Mouse (Mus musculus) kidney, postnatal 0 days (tissue): ENCODE results near the gene Ntm. TPM values are rescaled to one million over a fixed set of nuclear protein-coding genes. Genes with fewer than 3 reads are reported as not detected.

ENCODE experiments used
- ATAC-seq: fragments of 200-750 bp; cut with Nextera tagmentation; replicated peaks from 2 replicates; pipeline ENCODE4 v1.8.0; 2017; ENCODE audit warnings: low read depth, moderate number of reproducible peaks, moderate TSS enrichment, moderate library complexity; ENCODE audit not compliant: low FRiP score
- DNase-seq: peaks from one replicate; pipeline ENCODE4 v3.0.0-alpha.2; 2016; ENCODE audit warnings: low spot score
- H3K27ac ChIP-seq: fragments of 300-500 bp; sonication (generic); 2 replicates; pipeline ENCODE4 v1.5.1; 2014; ENCODE audit warnings: mild to moderate bottlenecking
- H3K27me3 ChIP-seq: fragments of 300-500 bp; sonication (generic); 2 replicates; pipeline ENCODE4 v1.6.1; 2014; ENCODE audit warnings: low read length, mixed read lengths; ENCODE audit not compliant: insufficient read depth
- H3K36me3 ChIP-seq: fragments of 300-500 bp; sonication (generic); 2 replicates; pipeline ENCODE4 v1.6.1; 2014; ENCODE audit warnings: low read length, mixed read lengths; ENCODE audit not compliant: insufficient read depth
- H3K4me1 ChIP-seq: fragments of 300-500 bp; sonication (generic); replicated peaks from 2 replicates; pipeline ENCODE4 v1.6.1; 2014; ENCODE audit warnings: antibody characterized with exemption, low read length, mixed read lengths; ENCODE audit not compliant: insufficient read depth
- H3K4me2 ChIP-seq: fragments of 300-500 bp; sonication (generic); 2 replicates; pipeline ENCODE4 v1.6.1; 2014; ENCODE audit warnings: mild to moderate bottlenecking, low read length, moderate library complexity, mixed read lengths
- H3K4me3 ChIP-seq: fragments of 300-500 bp; sonication (generic); replicated peaks from 2 replicates; pipeline ENCODE4 v1.5.1; 2014; ENCODE audit warnings: low read depth, low read length
- H3K9ac ChIP-seq: fragments of 300-500 bp; sonication (generic); 2 replicates; pipeline ENCODE4 v1.6.1; 2014; ENCODE audit warnings: low read depth, low read length
- H3K9me3 ChIP-seq: fragments of 300-500 bp; sonication (generic); replicated peaks from 2 replicates; pipeline ENCODE4 v1.6.1; 2016; ENCODE audit warnings: low read length, inconsistent platforms, mixed read lengths
- CTCF ChIP-seq: IDR thresholded peaks from 2 replicates; pipeline ENCODE4 v1.5.1; 2016; ENCODE audit warnings: antibody characterized with exemption, low read depth, mild to moderate bottlenecking, moderate library complexity
- WGBS: fragments of 180-500 bp; shearing (Covaris S2); extraction: QIAGEN DNeasy Blood & Tissue Kit; methylation state at CpG from one replicate; pipeline ENCODE4 v1.1.7; 2014; 5-methylcytosine and 5-hydroxymethylcytosine counted together
- polyA plus RNA-seq: library from polyadenylated mRNA; unstranded; fragments of >200 nt; fragmentation: Nextera tagmentation; extraction: Ambion mirVana; gene quantifications from 2 replicates; pipeline ENCODE4 v1.2.1, GENCODE M21; 2015

Ntm gene
- polyA plus RNA-seq, 1 experiment from 2014 or later = 20.6 TPM

GRCm38 (mm10) chr9:29942183-29942952 lies 20.6 kb downstream of the Ntm start:
- no peak for ATAC-seq
- 57% methylated on average over 11 of the region's 11 CpGs for WGBS
- Histone ChIP-seq H3K4me2 (no peak overlapping the region), H3K4me1 (no peaks in the 10 kb centered on the region), H3K9me3 (no peaks in the 10 kb centered on the region), H3K9ac (no peak overlapping the region), H3K27me3 (no peaks in the 10 kb centered on the region), H3K27ac (no peak overlapping the region), H3K4me3 (no peak overlapping the region), H3K36me3 (no peaks in the 10 kb centered on the region)
- DNase-seq = no peak
- no peak for TF ChIP-seq CTCF

- Histone ChIP-seq H3K4me3 (no peak overlapping the region), H3K9ac (no peak overlapping the region), H3K9me3 (no peaks in the 10 kb centered on the region), H3K4me2 (no peak overlapping the region), H3K4me1 (no peaks in the 10 kb centered on the region), H3K27ac (no peak overlapping the region), H3K36me3 (no peaks in the 10 kb centered on the region), H3K27me3 (no peaks in the 10 kb centered on the region)
- TF ChIP-seq CTCF = no peak
- ATAC-seq (no peak), DNase-seq (no peak)
- 93% methylated on average over 16 of the region's 16 CpGs for WGBS
Observed at GRCm38 (mm10) chr9:29939517-29940034, 23.4 kb downstream of the Ntm start.

- TF ChIP-seq CTCF = no peak
- H3K4me3 ChIP-seq = no peak overlapping the region
- DNase-seq (no peak), ATAC-seq (no peak)
- 72% methylated on average over 4 of the region's 4 CpGs for WGBS
- H3K4me1 ChIP-seq = no peaks in the 10 kb centered on the region
- H3K27ac ChIP-seq = no peak overlapping the region
- H3K9me3 ChIP-seq = no peaks in the 10 kb centered on the region
- no peaks in the 10 kb centered on the region for H3K27me3 ChIP-seq
- no peak overlapping the region for H3K9ac ChIP-seq
- no peaks in the 10 kb centered on the region for H3K36me3 ChIP-seq
- no peak overlapping the region for H3K4me2 ChIP-seq
Observed at GRCm38 (mm10) chr9:29928796-29929195, 34.1 kb downstream of the Ntm start.

- no peak for ATAC-seq
- no peaks in the 10 kb centered on the region for H3K4me1 ChIP-seq
- WGBS = 51% methylated on average over 3 of the region's 3 CpGs
- DNase-seq = no peak
- H3K36me3 ChIP-seq = no peaks in the 10 kb centered on the region
- no peaks in the 10 kb centered on the region for H3K9me3 ChIP-seq
- no peaks in the 10 kb centered on the region for H3K27me3 ChIP-seq
- no peak overlapping the region for H3K4me3 ChIP-seq
- no peak for TF ChIP-seq CTCF
- H3K4me2 ChIP-seq = no peak overlapping the region
- no peak overlapping the region for H3K27ac ChIP-seq
- H3K9ac ChIP-seq = no peak overlapping the region
Observed at GRCm38 (mm10) chr9:29925382-29925781, 37.6 kb downstream of the Ntm start.

GRCm38 (mm10) chr9:29898406-29899054 lies 64.4 kb downstream of the Ntm start:
- no peaks in the 10 kb centered on the region for H3K9me3 ChIP-seq
- H3K27me3 ChIP-seq = no peaks in the 10 kb centered on the region
- H3K4me2 ChIP-seq = no peak overlapping the region
- H3K4me1 ChIP-seq = no peaks in the 10 kb centered on the region
- H3K4me3 ChIP-seq = no peak overlapping the region
- 85% methylated on average over 9 of the region's 9 CpGs for WGBS
- no peak overlapping the region for H3K9ac ChIP-seq
- TF ChIP-seq CTCF = no peak
- ATAC-seq = no peak
- no peak overlapping the region for H3K27ac ChIP-seq
- H3K36me3 ChIP-seq = no peaks in the 10 kb centered on the region
- DNase-seq = no peak

- Histone ChIP-seq H3K4me2 (no peak overlapping the region), H3K4me1 (no peaks in the 10 kb centered on the region), H3K36me3 (no peaks in the 10 kb centered on the region), H3K27me3 (no peaks in the 10 kb centered on the region), H3K27ac (no peak overlapping the region), H3K4me3 (no peak overlapping the region), H3K9me3 (no peaks in the 10 kb centered on the region), H3K9ac (no peak overlapping the region)
- ATAC-seq (no peak), DNase-seq (no peak)
- TF ChIP-seq CTCF = no peak
- 46% methylated on average over 4 of the region's 4 CpGs for WGBS
Observed at GRCm38 (mm10) chr9:29897448-29897847, 65.5 kb downstream of the Ntm start.
